Mouse (Mus musculus) bone marrow, adult 2 months (tissue): ENCODE measurements around the gene Nudt4. TPM values are rescaled to one million over a fixed set of nuclear protein-coding genes. Genes with fewer than 3 reads are reported as not detected.

Experiments
- H3K27ac ChIP-seq: fragments of 200-500 bp; 2 replicates; pipeline ENCODE4 v1.5.1; 2012; ENCODE audit warnings: low read depth, mild to moderate bottlenecking, control low read depth, inconsistent platforms, low read length; ENCODE audit not compliant: control insufficient read depth, poor library complexity, insufficient read depth
- H3K4me1 ChIP-seq: fragments of 200-500 bp; 2 replicates; pipeline ENCODE4 v1.6.1; 2011; ENCODE audit warnings: low read length; ENCODE audit not compliant: control insufficient read depth, insufficient read depth
- H3K4me3 ChIP-seq: fragments of 200-500 bp; replicated peaks from 2 replicates; pipeline ENCODE3; 2011; ENCODE audit warnings: mild to moderate bottlenecking, low read depth, low read length, control low read depth; ENCODE audit not compliant: control insufficient read depth
- CTCF ChIP-seq: fragments of 200-500 bp; IDR thresholded peaks from 2 replicates; pipeline ENCODE4 v1.5.1; 2011; ENCODE audit warnings: low read length, control low read depth; ENCODE audit not compliant: control insufficient read depth, insufficient read depth
- POLR2A ChIP-seq: fragments of 200-500 bp; IDR thresholded peaks from 2 replicates; pipeline ENCODE4 v1.6.1; 2011; ENCODE audit warnings: low read depth, mild to moderate bottlenecking, control low read depth, low read length, borderline replicate concordance; ENCODE audit not compliant: control insufficient read depth
- WGBS: fragments of 180-500 bp; shearing (Covaris S2); methylation state at CpG from one replicate; pipeline ENCODE4 v1.1.7; 2018; 5-methylcytosine and 5-hydroxymethylcytosine counted together
- polyA plus RNA-seq: library from polyadenylated mRNA; stranded (reverse); fragments of >200 nt; gene quantifications from 2 replicates; pipeline ENCODE4 v1.2.4, GENCODE M21; 2011; ENCODE audit warnings: low replicate concordance; ENCODE audit not compliant: missing spikeins, insufficient read depth, insufficient read length

Nudt4 gene
- polyA plus RNA-seq, 1 experiment: 95.9 TPM

- Histone ChIP-seq H3K4me1 (no peaks in the 10 kb centered on the region), H3K4me3 (no peak overlapping the region), H3K27ac (no peak overlapping the region)
- no peak for TF ChIP-seq CTCF
- WGBS: 64% methylated on average over 5 of the region's 5 CpGs
Measured at GRCm38 (mm10) chr10:95526495-95527122, 37.3 kb downstream of the Nudt4 start.

- 76% methylated on average over 5 of the region's 5 CpGs for WGBS
- H3K4me3 ChIP-seq: no peak overlapping the region
- no peaks in the 10 kb centered on the region for H3K4me1 ChIP-seq
- no peak for TF ChIP-seq CTCF
- TF ChIP-seq POLR2A: no peak
- no peak overlapping the region for H3K27ac ChIP-seq
Measured at GRCm38 (mm10) chr10:95525871-95526270, 38.1 kb downstream of the Nudt4 start.

GRCm38 (mm10) chr10:95525037-95525675, 38.8 kb downstream of the Nudt4 start:
- 76% methylated on average over 6 of the region's 6 CpGs for WGBS
- TF ChIP-seq CTCF (no peak), POLR2A (no peak)
- Histone ChIP-seq H3K27ac (no peak overlapping the region), H3K4me1 (no peaks in the 10 kb centered on the region), H3K4me3 (no peak overlapping the region)

GRCm38 (mm10) chr10:95517656-95518055, 46.3 kb downstream of the Nudt4 start:
- Histone ChIP-seq H3K27ac (no peak overlapping the region), H3K4me3 (no peak overlapping the region), H3K4me1 (peaks cover 1% of the 10 kb centered on the region; the same call in 1 of the 2 replicates)
- no peak for TF ChIP-seq CTCF
- no peak for TF ChIP-seq POLR2A
- 92% methylated on average over 6 of the region's 6 CpGs for WGBS

- TF ChIP-seq CTCF (no peak), POLR2A (peak; percentile 28; the same call in 1 of the 2 replicates)
- Histone ChIP-seq H3K4me1 (peaks cover 1% of the 10 kb centered on the region; the same call in 1 of the 2 replicates), H3K4me3 (peak overlapping the region; percentile 86), H3K27ac (peak overlapping the region; percentile 100)
- under 1% methylated on average over 78 of the region's 80 CpGs for WGBS
Measured at GRCm38 (mm10) chr10:95515293-95515931, 48.5 kb downstream of the Nudt4 start.

GRCm38 (mm10) chr10:95514656-95515292, 49.2 kb downstream of the Nudt4 start, which contains the start of gene Ube2n:
Ube2n (plus strand) TSS chr10:95515145.
- Histone ChIP-seq H3K27ac (peak within 1 kb of the TSS; percentile 100), H3K4me1 (peaks cover 1% of the 10 kb centered on the region; the same call in 1 of the 2 replicates), H3K4me3 (peak within 1 kb of the TSS; percentile 86)
- WGBS: under 1% methylated on average over 79 of the region's 81 CpGs
- peak; percentile 82 for TF ChIP-seq POLR2A
- TF ChIP-seq CTCF: no peak

- WGBS: 37% methylated on average over 15 of the region's 15 CpGs
- TF ChIP-seq CTCF: no peak
- no peak for TF ChIP-seq POLR2A
- H3K27ac ChIP-seq: peak overlapping the region; percentile 100
Measured at GRCm38 (mm10) chr10:95513768-95514556, 50.0 kb downstream of the Nudt4 start.

More at GRCm38 (mm10) chr10:95513768-95514556, 50.0 kb downstream of the Nudt4 start:
- peaks cover 1% of the 10 kb centered on the region; the same call in 1 of the 2 replicates for H3K4me1 ChIP-seq
- H3K4me3 ChIP-seq: peak overlapping the region; percentile 86
